Mouse (Mus musculus): ENCODE results near the gene Gm11562. TPM values are rescaled to one million over a fixed set of nuclear protein-coding genes. Genes with fewer than 3 reads are reported as not detected.

The Gm11562 gene
- not detected in 2 replicates for polyA plus RNA-seq (2012; rRNA removed)

GRCm38 (mm10) chr11:99620335-99620734 lies at the start of gene Gm11562:
Gm11562 (minus strand) TSS chr11:99620435.

DNA sequence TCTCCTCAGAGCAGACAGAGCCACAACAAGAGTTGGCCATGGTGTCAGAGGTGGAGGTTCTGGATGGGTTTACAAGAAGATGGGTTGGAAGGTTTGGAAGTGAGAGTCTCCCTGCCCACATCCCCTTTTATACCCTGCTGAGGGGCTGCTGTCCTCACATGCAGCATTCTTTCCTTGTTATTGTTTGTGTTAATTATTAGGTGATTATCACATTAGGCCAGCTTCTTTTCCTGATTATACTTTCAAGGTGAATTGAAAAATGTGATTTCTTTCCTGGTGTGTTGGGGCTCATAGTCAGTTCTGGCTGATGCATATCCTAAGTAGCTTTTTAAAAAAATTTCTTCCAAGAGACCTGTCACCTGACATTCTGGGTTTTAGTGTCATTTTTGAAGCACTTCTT lies 45.6 kb upstream of the Gm11562 start, which contains the start of gene Krtap4-6:
Krtap4-6 (minus strand) TSS at position 101 of the 400 bp plus-strand sequence.

GRCm38 (mm10) chr11:99658467-99659010 lies 38.3 kb upstream of the Gm11562 start, which contains the start of gene Gm11563:
Gm11563 (minus strand) TSS chr11:99658960.

GRCm38 (mm10) chr11:99650136-99650535 lies 29.9 kb upstream of the Gm11562 start, which contains the start of gene Gm11555:
Gm11555 (minus strand) TSS chr11:99650236.

GRCm38 (mm10) chr11:99643635-99644139 lies 23.5 kb upstream of the Gm11562 start, which contains the start of gene Krtap4-7:
Krtap4-7 (minus strand) TSS chr11:99644089.

GRCm38 (mm10) chr11:99634653-99635134 lies 14.5 kb upstream of the Gm11562 start, which contains the start of gene Krtap4-2:
Krtap4-2 (minus strand) TSS chr11:99635084.

GRCm38 (mm10) chr11:99628138-99628537 lies 7.9 kb upstream of the Gm11562 start, which contains the start of gene Krtap4-1:
Krtap4-1 (minus strand) TSS chr11:99628238.

GRCm38 (mm10) chr11:99614796-99615363 lies 5.4 kb downstream of the Gm11562 start, which contains the start of gene Krtap2-4:
Krtap2-4 (minus strand) TSS chr11:99614846.

DNA sequence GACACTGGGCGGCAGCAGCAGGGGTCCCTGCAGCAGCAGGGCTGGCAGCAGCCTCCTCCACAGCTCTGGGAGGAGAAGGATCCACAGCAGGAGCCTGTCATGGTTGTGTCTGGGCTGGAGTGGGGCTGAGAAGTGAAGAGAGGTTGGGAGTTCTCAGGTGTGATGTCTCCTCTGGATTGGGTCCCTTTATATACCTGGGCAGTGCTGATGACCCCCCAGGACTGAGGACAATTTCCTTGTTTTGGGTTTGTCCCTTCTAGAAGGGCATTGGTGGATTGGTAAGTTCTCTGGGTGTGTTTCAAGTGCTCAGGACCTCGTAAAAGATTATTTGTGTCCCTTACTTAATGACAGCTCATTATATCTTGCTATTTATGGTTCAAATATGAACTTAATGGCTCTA lies 10.1 kb downstream of the Gm11562 start, which contains the start of gene Gm11937:
Gm11937 (minus strand) TSS at position 101 of the 400 bp plus-strand sequence.

GRCm38 (mm10) chr11:99603208-99603607 lies 17.0 kb downstream of the Gm11562 start, which contains the start of gene Gm11938:
Gm11938 (minus strand) TSS chr11:99603308.

DNA sequence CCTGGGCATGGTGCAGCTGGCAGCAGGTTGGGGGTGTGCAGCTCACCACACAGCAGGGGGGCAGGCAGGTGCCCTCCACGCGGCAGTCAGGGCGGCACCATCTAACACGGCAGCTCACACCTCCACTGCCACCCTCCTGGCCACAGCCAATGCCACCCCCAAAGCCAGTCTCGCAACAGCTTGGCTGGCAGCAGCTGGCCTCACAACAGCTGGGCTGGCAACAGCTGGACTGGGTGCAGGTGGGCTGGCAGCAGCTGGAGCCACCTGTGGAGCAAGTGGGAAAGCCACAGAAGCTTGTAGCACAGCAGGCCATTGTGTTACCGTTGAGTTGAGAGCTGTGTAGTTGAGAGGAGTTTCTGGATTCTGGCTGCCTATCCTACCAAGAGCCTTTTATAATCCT lies 22.5 kb downstream of the Gm11562 start, which contains the start of gene Krtap9-3:
Krtap9-3 (minus strand) TSS at position 364 of the 400 bp plus-strand sequence.

GRCm38 (mm10) chr11:99590981-99591380 lies 29.3 kb downstream of the Gm11562 start, which contains the start of gene Krtap1-3:
Krtap1-3 (minus strand) TSS chr11:99591339.

DNA sequence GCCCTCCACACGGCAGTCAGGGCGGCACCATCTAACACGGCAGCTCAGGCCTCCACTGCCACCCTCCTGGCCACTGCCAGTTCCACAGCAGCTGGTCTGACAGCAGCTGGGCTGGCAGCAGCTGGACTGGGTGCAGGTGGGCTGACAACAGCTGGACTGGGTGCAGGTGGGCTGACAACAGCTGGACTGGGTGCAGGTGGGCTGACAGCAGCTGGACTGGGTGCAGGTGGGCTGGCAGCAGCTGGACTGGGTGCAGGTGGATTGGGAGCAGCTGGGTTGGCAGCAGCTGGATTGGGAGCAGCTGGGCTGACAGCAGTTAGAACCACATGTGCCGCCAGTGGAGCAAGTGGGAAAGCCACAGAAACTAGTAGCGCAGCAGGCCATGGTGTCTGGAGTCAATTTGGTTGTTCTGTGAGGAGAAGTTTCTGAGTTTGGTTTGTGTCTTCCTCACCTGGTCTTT lies 37.0 kb downstream of the Gm11562 start, which contains the start of gene Krtap1-4:
Krtap1-4 (minus strand) TSS at position 410 of the 460 bp plus-strand sequence.

GRCm38 (mm10) chr11:99580636-99581035 lies 39.6 kb downstream of the Gm11562 start, which contains the start of gene Krtap1-5:
Krtap1-5 (minus strand) TSS chr11:99581016.

Other genes starting within 250 kb of the Gm11562 start
- gene Krt28, start 245.5 kb downstream of the Gm11562 start, polyA plus RNA-seq (2012; rRNA removed) = not detected in 2 replicates
- gene Krt10, start 231.1 kb downstream of the Gm11562 start, polyA plus RNA-seq (2012; rRNA removed) = 1.5 and 1.7 TPM in 2 replicates
- 0.05 TPM in 1 of 2 replicates, not detected in the other for gene Krt12, start 198.2 kb downstream of the Gm11562 start, polyA plus RNA-seq (2012; rRNA removed)
- gene Krt20, start 182.3 kb downstream of the Gm11562 start, polyA plus RNA-seq (2012; rRNA removed) = 12.1 and 18.7 TPM in 2 replicates
- 4.7 and 5.5 TPM in 2 replicates for gene Krt23, start 127.3 kb downstream of the Gm11562 start, polyA plus RNA-seq (2012; rRNA removed)
- gene Krt39, start 99.1 kb downstream of the Gm11562 start, polyA plus RNA-seq (2012; rRNA removed) = not detected in 2 replicates
- not detected in 2 replicates for gene Krt40, start 77.3 kb downstream of the Gm11562 start, polyA plus RNA-seq (2012; rRNA removed)
- not detected in 2 replicates for gene Krtap3-3, start 69.6 kb downstream of the Gm11562 start, polyA plus RNA-seq (2012; rRNA removed)
- not detected in 2 replicates for gene Krtap3-2, start 63.6 kb downstream of the Gm11562 start, polyA plus RNA-seq (2012; rRNA removed)
- not detected in 2 replicates for gene Gm11939, start 61.0 kb downstream of the Gm11562 start, polyA plus RNA-seq (2012; rRNA removed)
- not detected in 2 replicates for gene Krtap3-1, start 53.8 kb downstream of the Gm11562 start, polyA plus RNA-seq (2012; rRNA removed)
- not detected in 2 replicates for gene Krtap1-5, start 39.4 kb downstream of the Gm11562 start, polyA plus RNA-seq (2012; rRNA removed)
- gene Krtap1-4, start 36.8 kb downstream of the Gm11562 start, polyA plus RNA-seq (2012; rRNA removed) = not detected in 2 replicates
- not detected in 2 replicates for gene Krtap1-3, start 29.1 kb downstream of the Gm11562 start, polyA plus RNA-seq (2012; rRNA removed)
- not detected in 2 replicates for gene Krtap9-3, start 22.3 kb downstream of the Gm11562 start, polyA plus RNA-seq (2012; rRNA removed)
- gene Gm11938, start 17.1 kb downstream of the Gm11562 start, polyA plus RNA-seq (2012; rRNA removed) = not detected in 2 replicates
- not detected in 2 replicates for gene Gm11937, start 10.2 kb downstream of the Gm11562 start, polyA plus RNA-seq (2012; rRNA removed)
- not detected in 2 replicates for gene Krtap2-4, start 5.6 kb downstream of the Gm11562 start, polyA plus RNA-seq (2012; rRNA removed)
- gene Krtap4-1, start 7.8 kb upstream of the Gm11562 start, polyA plus RNA-seq (2012; rRNA removed) = not detected in 2 replicates
- gene Krtap4-2, start 14.6 kb upstream of the Gm11562 start, polyA plus RNA-seq (2012; rRNA removed) = not detected in 2 replicates
- not detected in 2 replicates for gene Krtap4-7, start 23.7 kb upstream of the Gm11562 start, polyA plus RNA-seq (2012; rRNA removed)
- gene Gm11555, start 29.8 kb upstream of the Gm11562 start, polyA plus RNA-seq (2012; rRNA removed) = not detected in 2 replicates
- gene Gm11563, start 38.5 kb upstream of the Gm11562 start, polyA plus RNA-seq (2012; rRNA removed) = not detected in 2 replicates
- gene Krtap4-6, start 45.5 kb upstream of the Gm11562 start, polyA plus RNA-seq (2012; rRNA removed) = not detected in 2 replicates
- gene Gm14190, start 70.3 kb upstream of the Gm11562 start, polyA plus RNA-seq (2012; rRNA removed) = not detected in 2 replicates
- gene Gm14180, start 113.9 kb upstream of the Gm11562 start, polyA plus RNA-seq (2012; rRNA removed) = not detected in 2 replicates
- gene Gm11595, start 152.5 kb upstream of the Gm11562 start, polyA plus RNA-seq (2012; rRNA removed) = not detected in 2 replicates
- not detected in 2 replicates for gene Krtap4-8, start 160.3 kb upstream of the Gm11562 start, polyA plus RNA-seq (2012; rRNA removed)
- not detected in 2 replicates for gene Krtap4-9, start 164.8 kb upstream of the Gm11562 start, polyA plus RNA-seq (2012; rRNA removed)
- not detected in 2 replicates for gene Gm11596, start 173.0 kb upstream of the Gm11562 start, polyA plus RNA-seq (2012; rRNA removed)
- not detected in 2 replicates for gene Gm11569, start 178.5 kb upstream of the Gm11562 start, polyA plus RNA-seq (2012; rRNA removed)
- gene Gm11554, start 184.0 kb upstream of the Gm11562 start, polyA plus RNA-seq (2012; rRNA removed) = not detected in 2 replicates
- gene Krtap4-13, start 189.5 kb upstream of the Gm11562 start, polyA plus RNA-seq (2012; rRNA removed) = not detected in 2 replicates
- gene Gm11564, start 195.2 kb upstream of the Gm11562 start, polyA plus RNA-seq (2012; rRNA removed) = not detected in 2 replicates
- gene 2300003K06Rik, start 217.6 kb upstream of the Gm11562 start, polyA plus RNA-seq (2012; rRNA removed) = not detected in 2 replicates
- not detected in 2 replicates for gene Krtap4-16, start 231.2 kb upstream of the Gm11562 start, polyA plus RNA-seq (2012; rRNA removed)
- not detected in 2 replicates for gene Gm11568, start 237.5 kb upstream of the Gm11562 start, polyA plus RNA-seq (2012; rRNA removed)
- not detected in 2 replicates for gene Gm11559, start 244.0 kb upstream of the Gm11562 start, polyA plus RNA-seq (2012; rRNA removed)